ENCODE assay signal across 1 mouse cellular context in genomic region chr9:55548871-55549270, GRCm38 (mm10).
TF ChIP-seq lines count a peak whose summit lies in the region.

No protein-coding gene starts in this region.

TF ChIP-seq in CH12.LX, 34 proteins besides CTCF, POLR2A, EP300 and RAD21 (continued from another document):
- TF ChIP-seq SIN3A (IDR thresholded peaks at IDR 0.05; ENCODE audit: low read length), result no peak
- no peak for TF ChIP-seq TBP (conservative IDR thresholded peaks at IDR 0.05; ENCODE audit: low read depth, low read length)
- TF ChIP-seq ZNF384 (IDR thresholded peaks at IDR 0.05; ENCODE audit: low read depth, low read length), result no peak
- TF ChIP-seq IRF4 (IDR thresholded peaks at IDR 0.05; ENCODE audit: low read depth, low read length), result no peak
- TF ChIP-seq USF1 (IDR thresholded peaks at IDR 0.05; ENCODE audit: low read depth, low read length), result no peak
- TF ChIP-seq PAX5 (IDR thresholded peaks at IDR 0.05; ENCODE audit: low read length), result no peak
